Mouse (Mus musculus) CD4-positive naive resting alpha-beta T cell, adult 76 days (primary cell): ENCODE measurements around the gene Ackr4. TPM values are rescaled to one million over a fixed set of nuclear protein-coding genes. Genes with fewer than 3 reads are reported as not detected.

ENCODE experiments used
- total RNA-seq: library from RNA; stranded (reverse); gene quantifications from one replicate; pipeline ENCODE4 v1.2.4, GENCODE M21; 2023

Ackr4 gene
- not detected for total RNA-seq

GRCm38 (mm10) chr9:104126833-104127232, at the start of gene Ackr4:
TSS of gene Ackr4 (minus strand) at chr9:104126933.

GRCm38 (mm10) chr9:104063244-104063961, 63.3 kb downstream of the Ackr4 start, which contains the start of gene Acad11:
TSS of gene Acad11 (plus strand) at chr9:104063377.

GRCm38 (mm10) chr9:104062430-104063243, 64.1 kb downstream of the Ackr4 start, which contains the start of gene Uba5:
TSS of gene Uba5 (minus strand) at chr9:104063134.

GRCm38 (mm10) chr9:104040362-104040761, 86.4 kb downstream of the Ackr4 start, which contains the start of gene Gm28305:
TSS of gene Gm28305 (plus strand) at chr9:104040662.

Other genes with a start within 250 kb of the Ackr4 start
- 11.5 TPM for gene Nphp3, start 124.4 kb downstream of the Ackr4 start, total RNA-seq
- not detected for gene Gm28305, start 86.3 kb downstream of the Ackr4 start, total RNA-seq
- gene Uba5, start 63.8 kb downstream of the Ackr4 start, total RNA-seq, result 24.3 TPM
- 13.3 TPM for gene Acad11, start 63.6 kb downstream of the Ackr4 start, total RNA-seq
- gene Dnajc13, start 136.0 kb upstream of the Ackr4 start, total RNA-seq, result 86.2 TPM
- gene Acpp, start 210.8 kb upstream of the Ackr4 start, total RNA-seq, result 27.1 TPM